Mouse (Mus musculus) erythroblast, embryonic 14.5 days (primary cell): Measurements from ENCODE around the gene Skida1. TPM values are rescaled to one million over a fixed set of nuclear protein-coding genes. Genes with fewer than 3 reads are reported as not detected.

Source experiments
- H3K27me3 ChIP-seq: 2 replicates; pipeline ENCODE4 v1.6.1; 2012; ENCODE audit warnings: inconsistent platforms; ENCODE audit not compliant: control insufficient read depth
- H3K36me3 ChIP-seq: 2 replicates; pipeline ENCODE4 v1.6.1; 2012; ENCODE audit warnings: mild to moderate bottlenecking, inconsistent platforms; ENCODE audit not compliant: control insufficient read depth
- H3K4me1 ChIP-seq: 2 replicates; pipeline ENCODE4 v1.6.1; 2012; ENCODE audit warnings: inconsistent platforms; ENCODE audit not compliant: control insufficient read depth
- H3K4me3 ChIP-seq: replicated peaks from 2 replicates; pipeline ENCODE3; 2012; ENCODE audit warnings: moderate library complexity, mild to moderate bottlenecking, inconsistent platforms
- H3K9me3 ChIP-seq: 2 replicates; pipeline ENCODE4 v1.6.1; 2012; ENCODE audit warnings: low read length, inconsistent platforms, mixed read lengths; ENCODE audit not compliant: control insufficient read depth
- GATA1 ChIP-seq: IDR thresholded peaks from 2 replicates; pipeline ENCODE4 v1.6.1; 2012; ENCODE audit warnings: low read length, inconsistent platforms, mixed read lengths
- TAL1 ChIP-seq: IDR thresholded peaks from 3 replicates; pipeline ENCODE4 v1.6.1; 2012; ENCODE audit warnings: low read length, inconsistent platforms, mixed read lengths
- polyA plus RNA-seq: library from polyadenylated mRNA; stranded (reverse); fragments of >175 nt; gene quantifications from 2 replicates; pipeline ENCODE4 v1.2.3, GENCODE M21; 2012

Gene Skida1
- polyA plus RNA-seq, 1 experiment = not detected

DNA sequence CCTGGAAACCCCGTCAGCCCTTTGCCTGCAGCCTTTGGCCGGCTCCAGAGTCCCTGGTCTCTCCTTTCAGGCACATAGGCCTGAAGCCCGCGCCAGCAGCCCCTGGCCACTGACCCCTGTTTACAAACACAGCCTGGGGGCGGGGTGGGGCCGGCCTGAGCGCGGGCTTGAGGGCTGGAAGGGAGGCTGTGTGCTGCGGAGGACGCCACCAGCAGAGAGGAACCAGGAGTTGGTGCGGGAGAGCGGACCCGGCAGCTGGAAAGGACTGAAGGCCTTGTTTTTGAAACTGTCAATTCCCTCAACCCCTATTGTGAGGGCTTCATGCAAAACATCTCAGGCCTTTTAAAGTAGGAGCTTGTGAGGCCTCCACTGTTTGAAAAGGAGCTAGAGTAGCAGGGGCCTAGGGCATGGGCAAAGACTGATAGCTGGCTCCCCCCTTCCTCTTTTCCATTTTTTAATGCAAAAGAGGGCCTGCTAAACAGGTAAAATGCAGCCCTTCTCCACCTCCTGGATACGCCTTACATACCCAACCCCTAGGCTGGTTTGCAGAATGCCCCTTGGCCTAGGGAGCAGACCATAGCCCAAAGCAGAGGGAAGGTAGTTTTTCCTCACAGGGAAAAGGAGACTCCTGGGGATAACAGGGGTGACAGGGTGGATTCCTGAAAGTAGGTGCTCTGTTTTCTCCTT is 7.5 kb downstream of the Skida1 start:
- no peak for TF ChIP-seq GATA1
- no peak for TF ChIP-seq TAL1
- Histone ChIP-seq H3K36me3 (no peaks in the 10 kb centered on the region), H3K9me3 (no peaks in the 10 kb centered on the region; the same call in 1 of the 2 replicates), H3K4me1 (peaks cover under 1% of the 10 kb centered on the region), H3K27me3 (peaks cover 98% of the 10 kb centered on the region), H3K4me3 (no peak overlapping the region)

- no peak for TF ChIP-seq GATA1
- no peak for TF ChIP-seq TAL1
- Histone ChIP-seq H3K27me3 (peaks cover 98% of the 10 kb centered on the region), H3K36me3 (no peaks in the 10 kb centered on the region), H3K9me3 (no peaks in the 10 kb centered on the region), H3K4me3 (no peak overlapping the region), H3K4me1 (no peaks in the 10 kb centered on the region)
Observed at GRCm38 (mm10) chr2:18040347-18041160, 8.3 kb downstream of the Skida1 start.

DNA sequence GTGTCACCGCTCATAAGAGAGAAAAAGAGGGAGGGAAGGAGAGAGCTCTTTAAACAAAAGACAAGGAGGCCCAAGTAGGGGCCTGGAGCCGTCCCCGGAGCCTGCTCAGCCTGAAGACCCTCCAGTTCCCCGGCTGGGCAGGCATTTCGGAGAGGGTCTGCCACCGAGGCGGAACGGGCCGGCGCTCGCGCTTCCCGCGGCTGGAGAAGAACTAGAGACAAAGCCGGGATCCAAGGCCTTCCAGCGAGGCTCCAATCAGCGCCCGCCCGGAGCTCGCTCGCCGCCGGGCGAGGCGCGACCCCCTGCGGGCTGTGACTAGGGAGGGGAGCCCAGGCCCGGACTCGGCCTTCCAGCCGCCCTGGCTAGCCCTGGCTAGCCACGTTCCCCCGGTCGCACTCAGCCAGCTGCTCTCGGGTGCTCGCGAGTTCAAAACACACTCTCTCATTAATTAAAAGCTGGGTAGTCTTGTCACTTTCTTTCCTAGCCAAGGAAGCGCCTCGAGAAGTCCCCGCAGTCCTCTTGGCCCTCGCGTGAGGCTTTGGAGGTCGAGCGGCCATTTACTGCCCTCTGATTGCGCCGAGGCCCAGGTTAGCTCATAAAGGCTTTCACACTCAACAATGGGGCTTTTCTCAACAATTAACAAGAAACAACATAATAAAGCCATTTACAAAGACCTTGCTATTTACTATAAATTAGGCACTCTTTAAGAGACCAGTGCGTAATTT is 9.1 kb downstream of the Skida1 start:
- Histone ChIP-seq H3K27me3 (peaks cover 98% of the 10 kb centered on the region), H3K4me3 (no peak overlapping the region), H3K9me3 (no peaks in the 10 kb centered on the region), H3K36me3 (no peaks in the 10 kb centered on the region), H3K4me1 (no peaks in the 10 kb centered on the region)
- TF ChIP-seq TAL1 = no peak
- TF ChIP-seq GATA1 = no peak

DNA sequence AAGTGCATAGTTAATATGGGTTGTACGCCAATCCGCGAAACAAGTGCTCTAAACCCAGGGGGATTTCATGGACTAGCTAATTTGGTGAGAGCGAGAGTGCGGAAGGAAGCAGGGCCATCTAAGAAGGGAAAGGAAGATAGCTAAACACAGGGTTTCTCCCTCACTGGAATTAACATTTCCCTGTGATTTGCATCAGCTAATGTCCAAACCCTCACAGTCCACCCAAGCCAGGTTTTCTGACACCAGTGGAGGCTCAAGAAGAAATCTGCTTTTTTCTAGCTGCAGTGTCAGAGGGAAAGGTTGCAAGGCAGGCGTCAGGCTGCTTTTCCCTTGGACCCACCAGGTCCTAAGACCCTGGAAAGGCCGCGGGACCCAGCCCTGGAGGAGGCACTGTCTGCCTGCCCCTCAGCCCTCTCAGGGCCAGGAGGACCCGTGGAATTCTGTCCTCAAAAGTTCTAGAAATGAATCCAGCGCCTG is 9.9 kb downstream of the Skida1 start:
- Histone ChIP-seq H3K4me3 (no peak overlapping the region), H3K9me3 (no peaks in the 10 kb centered on the region), H3K4me1 (no peaks in the 10 kb centered on the region), H3K36me3 (no peaks in the 10 kb centered on the region), H3K27me3 (peaks cover 98% of the 10 kb centered on the region)
- TF ChIP-seq GATA1 = no peak
- no peak for TF ChIP-seq TAL1

GRCm38 (mm10) chr2:18038141-18038752 is 10.6 kb downstream of the Skida1 start:
- no peak overlapping the region for H3K4me3 ChIP-seq
- H3K27me3 ChIP-seq = peaks cover 98% of the 10 kb centered on the region
- TF ChIP-seq TAL1 (no peak), GATA1 (no peak)
- no peaks in the 10 kb centered on the region for H3K36me3 ChIP-seq
- H3K9me3 ChIP-seq = no peaks in the 10 kb centered on the region
- no peaks in the 10 kb centered on the region for H3K4me1 ChIP-seq

DNA sequence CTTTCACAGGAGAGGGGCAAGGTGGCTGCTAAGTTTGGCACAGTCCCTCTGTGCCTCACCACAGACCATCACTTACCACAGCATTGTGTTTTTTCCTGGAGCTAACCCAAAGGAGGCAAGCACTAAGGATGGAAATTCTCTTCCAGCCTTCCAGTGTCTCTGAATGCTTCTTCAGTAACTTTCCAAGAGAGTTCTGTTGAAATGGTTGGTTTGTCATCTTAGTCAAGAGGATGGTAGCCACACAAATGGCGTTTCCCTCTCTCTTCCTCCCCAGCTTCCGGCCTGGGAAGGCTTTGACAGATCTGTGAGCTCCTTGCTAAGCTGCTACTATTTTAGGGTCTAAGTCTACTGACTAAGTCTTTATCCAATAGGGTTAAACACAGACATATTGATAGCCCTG is 11.4 kb downstream of the Skida1 start, which contains the start of gene A930004D18Rik:
Gene A930004D18Rik (minus strand): TSS at position 247 of the 400 bp plus-strand sequence.
- H3K36me3 ChIP-seq = no peaks in the 10 kb centered on the region

DNA sequence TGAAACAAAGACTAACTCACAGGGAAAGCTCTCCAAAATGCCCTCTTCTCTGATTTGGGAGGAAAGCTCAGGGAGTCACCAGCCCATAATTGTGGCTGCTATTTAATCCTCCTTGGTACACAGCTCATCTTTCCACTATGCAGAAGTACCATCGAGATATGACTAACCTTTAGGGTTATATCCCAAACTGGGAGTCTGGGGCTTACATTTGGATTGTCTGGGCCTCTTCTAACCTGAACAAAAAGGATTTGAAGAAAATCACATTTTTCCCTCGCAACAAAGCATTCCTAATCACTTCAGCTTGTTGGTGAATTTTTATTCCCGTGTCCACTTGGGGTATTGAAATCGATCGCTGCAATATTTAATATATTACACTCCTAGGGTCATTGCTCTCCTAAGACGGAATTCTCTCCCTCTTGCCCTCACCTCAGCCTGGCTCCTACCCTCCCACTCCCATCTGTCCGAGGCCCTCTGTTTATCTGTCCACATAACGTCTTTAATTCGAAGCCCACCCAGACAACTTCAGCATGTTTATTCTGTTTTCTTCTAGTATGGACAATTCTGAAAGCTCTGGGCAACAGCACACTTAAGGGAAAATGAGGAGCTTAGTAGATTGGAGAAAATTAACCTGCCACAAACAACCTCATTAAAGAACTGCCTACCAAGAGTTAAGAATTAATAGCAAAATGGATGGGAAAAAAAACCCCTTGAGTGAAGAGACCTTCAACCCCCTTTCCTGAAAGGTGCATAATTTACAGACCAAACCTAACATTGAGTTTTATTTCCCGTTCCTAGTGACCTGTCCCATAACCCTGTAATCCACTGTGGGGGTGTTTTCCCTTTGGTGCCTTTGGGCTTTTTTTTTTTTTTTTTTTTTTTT is 14.2 kb downstream of the Skida1 start:
- TF ChIP-seq GATA1 = no peak

More for the DNA sequence above, 11.4 kb downstream of the Skida1 start, which contains the start of gene A930004D18Rik:
- no peaks in the 10 kb centered on the region for H3K9me3 ChIP-seq
- no peak within 1 kb of the TSS for H3K4me3 ChIP-seq
- TF ChIP-seq GATA1 = no peak
- H3K4me1 ChIP-seq = no peaks in the 10 kb centered on the region
- H3K27me3 ChIP-seq = peaks cover 98% of the 10 kb centered on the region

More for the DNA sequence above, 14.2 kb downstream of the Skida1 start:
- Histone ChIP-seq H3K27me3 (peaks cover 98% of the 10 kb centered on the region), H3K36me3 (no peaks in the 10 kb centered on the region), H3K4me1 (no peaks in the 10 kb centered on the region), H3K4me3 (no peak overlapping the region), H3K9me3 (peaks cover 2% of the 10 kb centered on the region; the same call in 1 of the 2 replicates)
